Mouse (Mus musculus) brain, embryonic 18.5 days (tissue): ENCODE measurements around the gene Baiap2.

Source experiments
- DNase-seq: peaks from one replicate; pipeline ENCODE4 v3.0.0-alpha.2; 2012; ENCODE audit warnings: low read depth, low spot score

Baiap2 gene

DNA sequence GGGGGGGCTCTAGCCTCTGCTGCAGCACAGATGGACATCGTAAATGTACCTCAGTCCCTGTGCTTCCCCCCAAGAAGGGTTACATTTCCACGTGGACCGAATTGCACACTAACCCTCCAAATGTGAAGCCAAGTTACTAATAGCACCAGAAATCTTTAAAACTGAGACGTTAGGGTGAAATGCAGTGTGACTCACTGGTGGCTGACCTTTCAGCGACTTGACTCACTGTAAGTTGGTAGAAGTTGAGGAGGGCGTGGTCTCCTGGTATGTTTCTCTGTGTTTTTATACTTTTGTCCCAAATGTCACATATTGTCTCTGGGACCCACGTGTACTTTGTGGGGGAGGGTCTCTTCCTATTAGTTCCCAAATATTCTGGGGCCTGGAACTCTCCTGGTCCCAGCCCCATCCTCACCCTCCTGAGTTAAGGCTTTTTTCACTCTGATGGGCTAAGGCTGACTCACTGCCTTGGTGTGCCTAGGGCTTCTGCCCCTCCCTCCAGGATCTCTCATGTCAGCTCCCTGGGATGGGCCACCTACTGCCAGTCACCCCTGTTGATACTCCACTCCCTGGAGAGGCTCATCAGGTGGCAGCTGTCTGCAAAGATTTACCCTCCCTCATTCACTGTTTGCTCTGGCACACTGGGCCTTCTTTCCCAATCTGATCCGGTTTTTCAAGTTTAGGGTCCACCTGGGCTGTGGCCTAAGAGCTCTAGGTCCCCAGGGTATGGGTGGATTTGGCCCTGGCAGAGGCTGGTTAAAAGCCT is 33.4 kb downstream of the Baiap2 start:
- no peak for DNase-seq

DNA sequence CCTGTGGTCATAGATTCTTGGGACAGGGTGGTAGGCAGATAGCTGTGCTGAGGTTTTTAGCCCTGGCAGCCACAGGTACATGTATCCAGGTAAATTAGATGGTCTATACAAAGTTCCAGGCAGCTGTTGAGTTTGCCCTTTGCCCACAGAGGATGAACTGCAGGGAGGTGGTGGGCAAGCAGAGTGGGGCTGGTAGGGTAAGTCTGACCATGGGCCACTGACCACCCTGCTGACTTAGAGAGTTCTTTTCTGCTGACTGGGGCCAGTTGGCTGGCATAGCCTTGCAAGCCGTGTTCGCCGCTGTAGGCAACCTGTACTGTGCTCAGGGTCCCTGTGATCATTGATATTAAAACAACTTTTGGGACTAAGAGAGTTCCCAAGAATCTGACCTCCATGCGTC is 36.1 kb downstream of the Baiap2 start:
- DNase-seq = no peak

DNA sequence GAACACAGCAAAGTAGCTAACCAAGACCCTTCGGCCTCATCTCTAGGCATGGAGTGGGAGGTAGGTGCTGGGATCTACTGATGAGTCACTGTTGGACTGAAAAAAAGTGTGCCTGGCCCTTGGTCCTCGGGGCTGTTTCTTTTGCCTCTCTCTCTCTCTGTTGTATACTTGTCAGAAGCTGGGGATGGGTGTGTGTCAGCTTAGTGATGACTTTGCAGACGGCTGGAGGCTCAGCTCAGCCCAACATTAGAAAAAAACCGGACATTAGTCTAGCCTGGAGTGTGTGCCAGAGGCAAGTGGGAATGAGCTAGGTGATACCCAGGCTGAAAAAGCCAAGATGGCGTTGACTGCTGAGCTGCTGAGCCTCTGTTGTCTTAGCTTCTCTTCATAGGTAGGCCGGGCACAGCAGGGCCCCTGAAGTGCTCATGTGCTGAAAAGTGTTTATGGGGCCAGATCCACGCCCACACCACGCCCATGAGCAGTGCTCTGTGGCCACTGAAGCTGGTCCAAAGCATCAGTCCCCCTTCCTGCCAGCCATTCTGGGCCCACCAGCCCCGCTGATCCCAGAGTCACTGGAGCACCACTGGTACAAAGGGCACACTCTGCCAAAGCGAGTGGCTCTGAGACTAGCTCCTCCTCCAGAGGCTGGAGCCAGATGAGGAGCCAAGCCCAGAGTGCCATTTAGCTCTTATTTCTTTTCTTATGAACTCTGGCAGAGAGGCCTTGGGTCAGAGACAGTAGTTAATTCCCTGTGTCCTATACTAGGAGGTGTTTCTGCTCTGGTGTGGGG is 37.2 kb downstream of the Baiap2 start:
- no peak for DNase-seq

DNA sequence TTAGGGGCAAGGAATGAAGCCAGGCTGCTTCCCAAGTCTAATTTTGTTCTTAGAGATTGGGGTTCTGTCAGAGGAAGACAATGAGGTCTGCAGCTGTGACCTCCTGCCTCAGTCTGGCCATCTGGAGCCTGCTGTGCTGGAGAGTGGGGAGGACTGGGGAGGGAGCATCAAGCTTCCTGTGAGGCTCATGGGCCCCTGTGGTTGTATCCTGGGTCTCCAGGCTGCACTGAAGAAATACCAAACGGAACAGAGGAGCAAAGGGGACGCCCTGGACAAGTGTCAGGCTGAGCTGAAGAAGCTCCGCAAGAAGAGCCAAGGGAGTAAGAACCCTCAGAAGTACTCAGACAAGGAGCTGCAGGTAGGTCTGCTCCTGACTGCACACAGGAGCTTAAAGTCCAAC is 39.2 kb downstream of the Baiap2 start:
- no peak for DNase-seq

DNA sequence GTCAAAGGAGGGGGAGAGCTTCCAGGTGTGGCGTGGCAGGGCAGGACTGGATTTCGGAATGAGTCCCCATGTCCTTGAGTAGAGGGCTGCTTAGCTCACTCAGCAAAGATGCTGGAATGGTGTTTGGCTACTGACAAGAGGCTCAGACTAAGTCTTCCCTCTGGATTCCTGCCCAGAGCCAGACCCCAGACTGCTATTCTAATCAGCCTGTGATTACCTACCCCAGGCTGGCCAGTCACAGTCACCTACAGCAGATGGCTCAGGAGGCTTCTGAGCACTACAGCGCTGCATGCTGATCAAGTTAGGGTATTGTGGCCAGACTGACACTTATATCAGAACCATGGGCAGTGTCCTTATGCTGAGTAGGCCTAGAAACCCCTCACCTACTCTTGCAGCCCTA is 39.7 kb downstream of the Baiap2 start:
- DNase-seq = no peak

DNA sequence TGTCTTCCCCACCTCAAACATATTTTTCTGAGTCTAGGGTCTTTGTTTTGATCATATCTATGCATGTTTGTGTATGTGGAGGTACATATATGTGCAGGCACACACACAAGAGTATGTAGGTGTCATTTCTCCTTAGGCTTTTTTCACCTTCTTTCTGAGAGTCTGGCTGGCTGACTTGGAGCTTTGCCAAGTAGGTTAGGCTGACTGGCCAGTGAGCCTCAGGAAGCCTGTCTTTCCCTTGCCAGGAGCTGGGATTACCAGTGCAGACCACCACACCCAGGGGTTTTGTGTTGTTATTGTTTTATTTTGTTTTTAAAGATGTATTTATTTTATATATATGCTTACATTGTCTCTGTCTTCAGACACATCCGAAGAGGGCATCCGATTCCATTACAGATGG is 40.6 kb downstream of the Baiap2 start:
- no peak for DNase-seq

DNA sequence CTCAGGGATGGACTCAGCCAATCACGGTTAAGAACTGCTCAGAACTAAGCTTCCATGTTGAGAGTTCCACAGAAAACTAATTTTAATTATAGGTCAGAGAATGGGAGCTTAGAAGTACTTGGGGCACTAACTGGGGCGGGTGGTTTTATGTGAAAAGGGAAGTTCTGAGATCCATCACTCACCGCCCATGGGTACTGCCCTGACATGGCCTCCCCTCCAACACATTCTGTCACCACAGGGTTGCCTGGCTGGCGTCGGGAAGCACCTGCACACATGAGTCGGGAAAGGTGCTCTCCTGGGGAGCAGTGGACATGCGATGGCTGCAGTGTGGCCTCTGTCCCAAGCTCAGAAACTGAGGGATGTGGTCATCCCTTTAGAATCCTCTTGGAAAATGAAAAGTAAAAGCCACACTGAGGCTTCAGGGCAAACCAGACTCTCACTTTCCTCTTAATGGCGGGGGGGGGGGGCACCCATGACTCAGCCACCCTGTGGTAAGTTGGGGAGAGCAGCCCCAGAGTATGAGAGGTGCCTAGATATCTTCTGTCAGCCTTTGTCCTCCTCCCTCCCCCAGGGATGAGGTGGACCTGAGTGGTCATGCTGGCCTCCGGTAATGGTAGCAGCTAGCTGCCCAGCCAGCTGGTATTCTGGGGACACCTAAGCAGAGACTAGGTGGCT is 44.3 kb downstream of the Baiap2 start:
- DNase-seq = no peak

DNA sequence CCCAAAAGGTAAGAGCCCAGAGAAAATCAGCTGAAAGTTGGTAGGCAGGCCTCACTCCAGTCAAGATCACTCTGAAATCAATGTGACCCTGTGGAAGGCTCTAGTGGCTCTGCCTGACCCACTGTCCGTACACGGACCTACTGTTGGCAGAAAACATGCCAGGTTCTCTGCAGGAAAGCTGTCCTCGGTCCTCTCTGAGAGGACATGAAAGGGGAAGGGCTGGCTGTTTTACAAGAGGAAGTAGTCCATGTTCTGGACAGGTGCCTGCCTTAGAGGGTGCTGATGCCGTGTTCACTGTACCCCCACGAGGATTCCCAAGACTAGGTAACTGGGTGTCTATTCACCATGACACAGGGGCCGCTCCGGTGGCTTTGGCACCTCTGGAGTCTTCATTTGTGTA is 45.3 kb downstream of the Baiap2 start:
- DNase-seq = no peak

DNA sequence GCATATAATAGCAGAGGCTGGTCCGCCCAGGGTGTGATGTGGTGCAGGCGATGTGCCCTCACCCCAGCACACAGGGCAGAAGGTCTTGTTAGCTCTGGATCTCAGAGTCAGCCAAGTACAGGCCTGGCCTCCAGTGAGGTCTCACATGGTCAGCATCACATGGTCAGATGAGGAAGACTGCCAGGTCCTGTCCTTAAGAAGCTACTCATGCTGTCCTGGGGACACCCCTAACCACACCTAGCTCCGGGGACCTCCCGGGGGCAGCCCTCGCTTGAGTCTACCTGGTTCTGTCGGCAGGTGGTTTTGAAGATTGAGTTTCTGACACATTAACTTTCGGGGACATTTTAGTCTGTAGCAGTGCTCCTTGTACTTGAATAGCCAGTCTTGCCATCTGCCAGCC is 45.8 kb downstream of the Baiap2 start:
- DNase-seq = no peak

DNA sequence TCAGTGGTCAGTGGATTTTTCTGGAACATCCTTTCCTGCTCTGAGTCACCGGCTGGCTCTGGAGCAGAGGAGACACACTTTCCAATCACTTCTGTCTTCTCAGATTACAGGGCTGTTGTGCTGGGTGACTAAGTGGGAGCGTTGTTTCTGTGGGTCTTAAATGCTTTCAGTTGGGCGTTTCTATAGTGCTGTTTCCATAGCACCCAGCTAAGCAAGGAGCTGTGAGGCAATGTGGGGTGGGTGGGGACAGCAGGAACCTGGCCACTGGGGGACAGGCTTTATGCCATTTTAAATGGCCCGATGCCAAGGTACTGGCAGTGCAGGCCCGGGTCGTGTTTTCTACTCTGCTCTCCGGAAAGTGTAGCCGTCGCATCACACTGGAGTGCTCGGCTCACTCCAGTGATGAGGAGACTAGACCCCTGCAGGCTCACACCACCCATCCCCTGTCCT is 46.6 kb downstream of the Baiap2 start:
- DNase-seq = no peak

DNA sequence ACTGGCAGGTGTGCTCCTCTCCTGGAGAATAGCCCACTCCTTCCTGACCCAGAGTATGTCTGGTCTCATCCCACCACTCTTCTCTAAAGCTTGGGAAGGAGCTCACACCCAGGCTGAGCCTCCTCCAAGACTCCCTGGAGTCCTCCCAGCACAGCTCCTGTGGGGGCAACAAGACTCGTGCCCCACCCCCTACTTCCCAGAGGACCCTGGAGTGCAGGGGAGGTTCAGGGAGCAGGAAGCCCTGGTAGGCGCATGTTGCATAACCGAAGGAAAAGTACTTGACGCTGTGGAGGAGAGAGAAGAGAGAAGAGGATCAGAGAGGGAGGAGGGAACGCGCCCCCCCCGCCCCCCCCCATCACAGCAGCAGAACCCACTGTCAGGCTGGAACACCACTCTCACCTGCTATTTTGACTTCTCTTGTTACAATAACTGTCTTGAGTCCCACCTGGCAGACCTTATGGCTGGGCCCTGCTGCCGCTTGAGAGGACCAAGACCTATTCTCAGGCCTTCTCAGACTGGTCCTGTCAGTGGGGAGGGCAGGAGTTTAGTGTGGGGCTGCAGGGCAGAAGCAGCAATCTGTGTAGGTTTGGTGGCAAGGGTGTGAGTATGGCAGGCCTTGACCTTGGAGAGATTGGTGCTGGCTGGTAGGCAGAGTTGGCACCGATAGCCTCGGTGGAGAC is 48.2 kb downstream of the Baiap2 start:
- DNase-seq = no peak

DNA sequence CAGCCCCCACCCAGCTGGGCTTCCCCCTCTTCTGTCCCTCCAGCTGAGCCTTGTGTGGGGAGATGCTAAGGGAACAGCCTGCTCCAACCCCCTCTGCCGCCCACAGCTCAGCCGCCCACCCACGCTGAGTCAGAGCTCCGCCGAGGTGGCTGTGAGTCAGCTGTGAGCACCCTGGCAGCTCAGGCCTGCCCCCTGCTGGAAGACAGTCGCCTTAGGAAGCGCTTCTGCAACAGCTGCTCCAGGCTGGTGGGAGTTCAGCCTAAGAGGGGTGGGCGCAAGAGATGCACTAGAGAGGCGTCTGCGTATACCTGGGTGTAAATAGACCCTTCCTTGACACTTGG is 48.7 kb downstream of the Baiap2 start:
- peak; percentile 47 for DNase-seq

DNA sequence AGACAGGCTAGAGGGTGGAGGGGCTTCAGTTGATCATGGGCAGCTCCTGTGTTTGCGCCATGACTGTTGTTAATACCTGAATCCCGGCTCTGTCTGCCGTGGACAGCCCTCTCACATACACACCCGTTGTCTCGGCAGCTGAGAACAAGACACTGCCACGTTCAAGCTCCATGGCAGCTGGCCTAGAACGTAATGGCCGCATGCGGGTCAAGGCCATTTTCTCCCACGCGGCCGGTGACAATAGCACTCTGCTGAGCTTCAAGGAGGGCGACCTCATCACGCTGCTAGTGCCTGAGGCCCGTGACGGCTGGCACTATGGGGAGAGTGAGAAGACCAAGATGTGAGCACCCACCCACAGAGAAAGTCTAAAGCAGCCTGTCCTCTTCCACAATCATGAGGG is 54.8 kb downstream of the Baiap2 start:
- no peak for DNase-seq

DNA sequence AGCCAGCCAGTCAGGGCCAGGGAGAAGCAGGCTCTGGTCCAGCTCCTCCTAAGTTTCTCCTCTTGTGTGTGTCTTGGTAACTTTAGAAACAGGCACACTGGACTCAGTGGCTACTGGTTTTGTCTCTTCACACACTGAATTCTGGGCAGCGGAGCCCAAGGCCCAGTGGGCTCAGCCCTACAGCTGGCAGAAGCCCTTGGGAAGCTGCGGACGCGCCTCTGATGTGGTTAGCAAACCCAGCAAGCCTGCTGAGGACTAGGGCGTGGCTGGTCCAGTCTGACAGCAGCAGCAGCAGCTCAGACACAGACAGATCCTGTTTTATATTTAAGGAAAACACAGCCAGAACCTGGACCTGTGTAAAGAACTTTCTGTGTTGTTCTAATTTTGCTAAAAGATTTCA is 59.5 kb downstream of the Baiap2 start:
- no peak for DNase-seq

DNA sequence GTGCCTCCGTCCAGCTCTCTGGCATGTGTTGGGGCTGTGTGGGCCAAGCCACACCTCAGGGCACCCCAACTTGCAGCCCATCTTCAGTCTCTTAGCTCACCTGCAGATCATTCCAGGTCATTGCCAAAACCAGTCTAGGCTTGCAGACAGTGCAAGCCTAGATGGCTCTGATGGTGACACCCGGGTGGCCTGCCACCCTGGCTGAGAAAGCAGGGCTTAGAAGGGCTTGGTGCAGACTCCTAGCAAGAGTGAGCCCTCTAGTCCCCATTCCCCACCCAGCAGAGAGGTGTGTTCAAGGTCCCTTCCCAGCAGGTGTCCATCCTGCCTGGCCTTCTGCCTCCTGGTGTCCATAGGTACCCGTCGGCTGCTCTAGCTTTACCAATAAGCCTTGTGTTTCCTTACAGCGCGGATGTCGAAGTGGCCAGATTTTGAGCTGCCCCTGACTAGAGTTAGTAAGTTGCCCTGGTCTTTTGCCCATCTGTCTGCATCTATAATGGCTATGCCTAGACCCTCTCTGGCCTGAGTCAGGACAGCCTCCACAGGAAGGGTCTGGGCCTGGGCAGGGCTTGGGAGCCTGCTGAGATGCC is 60.2 kb downstream of the Baiap2 start:
- DNase-seq = no peak

DNA sequence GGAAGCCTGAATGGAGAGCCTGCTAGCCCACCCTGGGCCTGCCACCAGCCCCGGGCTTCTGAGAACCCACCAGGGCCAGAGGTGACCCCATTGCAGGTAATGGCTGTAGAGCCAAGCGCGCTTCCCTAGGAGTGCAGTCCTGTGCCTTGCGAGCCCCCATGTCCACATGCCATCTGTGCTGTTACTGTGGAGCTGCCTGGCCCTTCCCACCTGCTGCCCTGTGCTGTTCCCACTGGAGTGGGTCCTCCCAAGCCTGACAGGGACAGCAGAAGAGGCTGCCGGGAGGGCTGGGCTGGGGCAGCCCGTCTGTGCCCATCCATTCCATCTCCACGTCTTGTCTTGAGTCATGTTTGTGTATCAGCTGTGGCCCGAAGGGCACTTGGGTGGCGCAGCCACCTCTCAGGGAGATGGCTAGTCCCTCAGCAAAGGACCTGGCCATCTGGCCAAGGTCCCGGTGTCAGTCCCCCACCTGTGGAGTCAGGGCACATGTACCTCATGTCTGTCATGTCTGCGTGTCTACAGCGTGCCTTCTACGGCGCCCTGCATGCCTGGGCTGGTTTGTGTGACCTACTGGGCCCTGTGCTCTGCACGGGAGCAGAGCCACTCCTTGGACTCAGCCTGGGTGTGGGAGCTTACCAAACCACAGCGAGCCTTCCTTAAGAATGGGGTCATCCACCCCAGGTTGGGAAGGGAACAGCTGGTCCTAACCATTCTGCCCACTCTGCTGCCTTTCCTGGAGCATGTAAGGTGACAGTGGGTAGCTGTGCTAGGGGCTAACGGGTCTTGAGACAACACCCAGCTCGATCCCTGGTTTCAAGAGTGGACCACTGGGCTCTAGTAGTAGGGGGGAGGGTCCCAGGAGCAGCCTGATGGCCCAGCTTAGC is 63.1 kb downstream of the Baiap2 start:
- no peak for DNase-seq

DNA sequence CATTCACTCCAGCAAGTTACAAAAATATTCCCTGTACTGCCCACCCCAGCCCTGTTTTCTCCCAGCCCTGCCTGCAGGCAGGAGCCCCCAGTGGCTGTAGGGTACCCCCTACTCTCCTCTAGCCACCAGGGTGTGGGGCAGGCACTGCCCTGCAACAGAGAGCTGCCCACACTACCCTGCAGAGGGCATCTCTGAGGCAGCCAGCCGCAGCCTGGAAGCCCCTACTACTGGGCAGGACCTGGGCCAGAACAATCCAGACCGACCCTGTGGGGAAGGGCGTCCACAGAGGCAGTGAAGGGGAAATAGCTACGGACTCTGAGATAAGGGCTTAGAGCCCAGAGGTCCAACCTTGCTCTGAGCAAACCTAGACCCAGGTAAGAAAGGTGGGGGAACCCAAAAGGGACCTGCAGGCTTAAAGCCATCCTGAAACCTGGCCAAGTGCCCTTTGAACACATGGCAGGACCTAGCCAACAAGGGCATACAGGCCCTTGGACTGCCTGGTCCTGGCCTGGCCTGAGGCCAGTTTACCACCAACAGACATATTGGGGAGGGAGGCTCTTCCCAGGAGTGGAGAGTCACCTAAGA is 65.0 kb downstream of the Baiap2 start:
- no peak for DNase-seq

DNA sequence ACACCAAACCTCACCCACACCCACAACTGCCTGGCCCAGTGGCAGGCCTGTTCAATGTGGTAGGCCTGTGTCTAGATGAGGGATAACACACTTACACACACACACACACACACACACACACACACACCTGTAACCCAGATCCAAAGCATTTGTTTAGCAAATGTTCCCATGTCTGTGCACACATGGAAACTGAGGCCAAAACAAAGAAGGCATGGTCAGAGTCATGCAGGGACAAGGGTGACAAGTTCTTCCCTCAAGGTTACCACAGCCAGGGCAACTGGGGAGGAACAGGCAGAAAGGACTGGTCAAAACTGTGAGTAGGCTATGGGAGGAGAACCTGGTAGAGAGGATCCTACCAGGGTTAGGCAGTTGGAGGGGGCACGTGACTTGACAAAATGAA is 65.9 kb downstream of the Baiap2 start:
- DNase-seq = no peak

DNA sequence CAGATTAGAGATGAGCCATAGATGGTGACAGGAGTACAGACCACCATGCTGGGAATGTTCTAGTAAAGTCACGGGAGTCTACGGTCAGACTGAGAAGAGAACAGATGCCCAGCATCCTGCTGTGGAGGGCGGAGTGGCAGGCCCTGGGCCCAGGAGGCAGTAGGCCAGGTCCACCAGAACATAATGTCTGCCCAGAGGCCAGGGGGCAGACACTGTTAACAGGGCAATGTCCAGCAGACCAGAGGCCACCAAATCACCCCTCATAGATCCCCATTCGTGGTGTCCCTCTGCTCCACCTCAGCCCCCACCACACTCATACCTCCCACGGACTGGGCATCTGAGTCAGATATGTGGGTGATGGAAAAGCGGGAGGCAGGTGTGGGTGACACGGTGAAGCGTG is 66.4 kb downstream of the Baiap2 start:
- DNase-seq = no peak

DNA sequence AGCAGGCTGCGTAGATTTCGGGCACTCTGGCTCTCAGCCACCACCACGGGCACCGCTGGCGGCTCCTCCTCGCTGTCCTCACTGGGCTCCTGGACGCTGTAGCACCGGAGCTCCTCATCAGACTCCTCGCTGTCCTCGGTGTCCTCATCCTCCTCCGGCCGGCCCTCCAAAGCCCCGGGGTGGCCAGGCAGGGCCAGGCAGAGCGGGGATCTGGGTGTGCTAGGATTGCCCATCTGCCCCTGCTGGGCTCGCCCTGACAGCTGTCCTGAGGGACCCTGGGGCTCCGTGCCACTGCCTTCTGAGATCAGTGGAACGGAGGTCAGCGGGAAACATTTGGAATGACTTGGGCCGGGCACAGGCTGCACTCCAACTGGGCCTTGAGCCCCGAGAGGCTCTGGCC is 67.4 kb downstream of the Baiap2 start:
- DNase-seq = no peak
